Mouse (Mus musculus): Measurements from ENCODE around the gene Etl4.

DNA sequence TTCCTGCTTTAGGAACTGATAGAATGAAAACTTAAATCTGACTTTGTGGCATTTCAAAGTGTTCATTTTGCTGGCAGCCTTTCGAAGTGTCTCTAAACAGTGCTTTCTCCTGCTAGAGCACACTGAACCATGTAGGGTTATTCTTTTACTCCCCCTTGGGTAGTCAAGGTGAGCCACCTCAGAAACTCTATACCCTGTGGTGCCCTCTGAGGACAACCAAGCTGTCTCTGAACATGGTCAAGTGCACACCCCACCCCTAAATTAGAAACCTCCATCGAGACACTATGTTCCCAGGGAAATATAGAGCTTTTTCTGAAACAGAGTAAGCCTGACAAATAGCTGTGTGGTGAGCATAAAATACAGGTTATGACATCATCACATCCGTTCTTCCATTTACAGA is 840.1 kb downstream of the Etl4 start:
- no peak for TF ChIP-seq CTCF (IDR thresholded peaks at IDR 0.05; ENCODE audit: control insufficient read depth, insufficient read depth, low read length)
- no peak for TF ChIP-seq POLR2A (IDR thresholded peaks at IDR 0.05; ENCODE audit: borderline replicate concordance, control insufficient read depth, low read depth, low read length)

Data from bone marrow, adult 2 months (tissue).